Mouse (Mus musculus) gastrocnemius, postnatal 10 days (tissue): Measurements from ENCODE around the gene Trip6. TPM values are rescaled to one million over a fixed set of nuclear protein-coding genes. Genes with fewer than 3 reads are reported as not detected.

Experiments used
- DNase-seq: peaks from one replicate; pipeline ENCODE4 v3.0.0; 2021; ENCODE audit warnings: mixed read lengths
- total RNA-seq, 2 experiments: library from RNA; stranded (reverse); gene quantifications; 2 replicates each; pipeline ENCODE4 v1.2.3; 2021

The Trip6 gene
- total RNA-seq, 2 experiments from 2014 or later: 13.1 to 17.3 TPM

- DNase-seq: peak; percentile 42
Observed at GRCm38 (mm10) chr5:137338663-137339289, 24.6 kb upstream of the Trip6 start.

GRCm38 (mm10) chr5:137338256-137338655, 24.1 kb upstream of the Trip6 start:
- DNase-seq: peak; percentile 87

DNA sequence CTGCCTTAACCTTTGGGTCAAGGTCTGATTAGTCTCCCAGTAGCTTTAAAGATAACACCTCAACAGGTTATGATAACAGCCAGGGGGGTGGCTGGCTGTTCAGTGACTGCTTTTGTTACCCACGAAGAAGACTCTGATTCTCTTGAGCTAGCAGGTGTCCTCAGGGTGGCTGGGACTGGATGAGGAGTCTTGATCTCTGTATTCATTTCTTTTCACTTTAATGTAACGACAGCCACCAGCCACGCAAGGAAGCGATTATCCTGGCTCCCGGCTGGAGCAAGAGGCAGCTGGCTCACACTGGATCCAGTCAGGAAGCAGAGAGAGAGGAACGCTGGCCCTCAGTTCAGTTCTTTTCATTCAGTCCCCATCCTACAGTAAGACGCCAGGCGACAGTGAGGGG, 23.0 kb upstream of the Trip6 start:
- DNase-seq: no peak

DNA sequence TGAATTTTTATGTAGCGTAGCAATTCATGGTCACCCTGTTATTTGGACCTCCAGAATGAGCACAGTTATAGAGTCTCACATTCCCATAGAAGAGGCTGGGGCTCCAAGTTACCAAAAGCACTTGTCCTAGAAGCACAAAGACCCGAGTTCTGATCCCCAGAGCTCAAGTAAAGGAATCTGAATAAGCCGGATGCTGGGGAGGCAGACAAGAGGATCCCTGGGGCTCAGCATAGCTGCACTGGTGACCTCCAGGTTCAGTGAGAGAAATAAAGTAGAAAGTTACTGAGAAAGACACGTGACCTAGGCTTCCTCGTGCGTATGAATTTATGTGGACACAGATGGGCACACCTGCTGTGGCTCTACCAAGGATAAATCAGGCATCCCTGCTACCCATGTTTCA, 20.9 kb upstream of the Trip6 start:
- DNase-seq: no peak

DNA sequence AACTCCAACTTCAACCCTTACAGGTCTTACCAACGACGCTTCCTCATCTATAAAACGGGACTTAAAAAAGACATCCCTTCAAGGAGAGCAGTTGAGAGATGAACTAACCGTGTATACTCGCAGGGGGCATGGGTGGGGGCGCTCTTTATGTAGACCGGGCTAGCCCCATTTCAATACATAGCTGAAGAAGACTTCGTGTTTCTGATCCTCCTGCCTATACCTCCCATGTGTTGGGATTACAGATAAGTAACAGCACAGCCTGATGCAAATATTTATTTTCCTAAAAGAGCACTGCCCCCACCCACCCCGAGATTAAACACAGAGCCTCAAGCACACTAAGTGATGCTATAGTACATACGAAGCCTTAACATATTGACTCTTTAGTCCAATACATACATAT, 20.1 kb upstream of the Trip6 start:
- no peak for DNase-seq

- peak; percentile 95 for DNase-seq
Observed at GRCm38 (mm10) chr5:137333512-137334174, 19.4 kb upstream of the Trip6 start, which contains the start of gene Slc12a9. Slc12a9 (minus strand) TSS chr5:137333597.

- DNase-seq: no peak
Observed at GRCm38 (mm10) chr5:137332857-137333511, 18.8 kb upstream of the Trip6 start.

GRCm38 (mm10) chr5:137330910-137331309, 16.7 kb upstream of the Trip6 start:
- no peak for DNase-seq

GRCm38 (mm10) chr5:137320996-137321395, 6.8 kb upstream of the Trip6 start:
- DNase-seq: no peak

- no peak for DNase-seq
Observed at GRCm38 (mm10) chr5:137318570-137318969, 4.4 kb upstream of the Trip6 start.

- DNase-seq: no peak
Observed at GRCm38 (mm10) chr5:137317361-137317760, 3.2 kb upstream of the Trip6 start.

- DNase-seq: peak; percentile 61
Observed at GRCm38 (mm10) chr5:137315084-137315903, 1.1 kb upstream of the Trip6 start.

DNA sequence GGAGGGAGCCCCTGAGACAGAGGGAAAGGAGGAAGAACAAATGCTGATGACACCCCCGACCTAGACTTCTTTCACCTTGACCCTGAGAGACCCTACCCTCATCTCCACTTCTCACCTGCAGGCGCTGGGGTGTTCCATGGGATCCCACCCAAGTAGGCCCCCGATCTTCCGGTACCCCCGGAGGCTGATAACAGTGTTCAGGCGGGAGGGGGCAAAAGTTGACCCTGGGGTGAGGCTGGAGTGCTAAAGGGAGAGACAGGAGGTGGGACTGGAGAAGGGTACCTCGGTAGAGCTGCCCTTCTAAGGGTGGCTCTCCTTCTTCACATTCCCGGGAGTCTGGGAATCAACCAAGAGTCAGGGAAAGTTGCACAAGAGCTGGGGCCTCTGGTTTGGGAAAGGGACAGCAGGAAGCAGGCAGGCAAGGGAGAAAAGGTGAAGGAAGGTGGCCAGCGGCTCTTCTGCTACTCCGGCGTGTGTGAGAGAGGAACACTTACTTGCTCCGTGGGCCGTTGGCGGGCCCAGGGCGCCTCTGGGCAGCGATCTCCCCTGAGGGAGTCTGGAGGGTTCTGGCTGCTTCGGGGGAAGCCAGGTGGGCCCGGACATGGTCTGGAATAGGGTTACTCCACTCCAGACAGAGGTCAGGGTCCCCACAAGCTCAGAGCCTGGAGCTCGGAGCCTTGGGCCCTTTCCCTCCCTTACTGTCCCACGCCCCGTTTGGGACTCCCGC, 575 bp downstream of the Trip6 start:
- no peak for DNase-seq

- DNase-seq: no peak
Observed at GRCm38 (mm10) chr5:137308356-137308755, 5.8 kb downstream of the Trip6 start.

- DNase-seq: peak; percentile 89
Observed at GRCm38 (mm10) chr5:137307071-137307912, 6.9 kb downstream of the Trip6 start, which contains the start of gene Srrt. Srrt (minus strand) TSS chr5:137307674.

- no peak for DNase-seq
Observed at GRCm38 (mm10) chr5:137306439-137307005, 7.7 kb downstream of the Trip6 start.

DNA sequence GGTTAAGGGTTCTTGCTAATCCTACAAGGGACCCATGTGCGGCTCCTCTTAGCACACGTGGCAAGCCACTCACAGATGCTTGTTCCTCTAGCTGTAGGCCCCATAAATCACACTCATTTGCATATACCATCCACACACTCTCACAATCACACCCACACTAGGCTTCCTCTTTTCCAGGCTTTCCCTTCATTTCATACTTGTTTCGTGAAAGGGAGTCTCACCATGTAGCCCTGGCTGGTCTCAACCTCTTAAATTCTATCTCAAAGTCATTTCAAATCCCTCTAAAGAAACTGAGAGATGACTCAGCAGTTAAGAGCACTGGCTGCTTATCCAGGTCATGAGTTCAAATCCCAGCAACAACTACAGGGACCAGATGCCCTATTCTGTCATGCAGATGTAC, 8.4 kb downstream of the Trip6 start:
- DNase-seq: no peak

DNA sequence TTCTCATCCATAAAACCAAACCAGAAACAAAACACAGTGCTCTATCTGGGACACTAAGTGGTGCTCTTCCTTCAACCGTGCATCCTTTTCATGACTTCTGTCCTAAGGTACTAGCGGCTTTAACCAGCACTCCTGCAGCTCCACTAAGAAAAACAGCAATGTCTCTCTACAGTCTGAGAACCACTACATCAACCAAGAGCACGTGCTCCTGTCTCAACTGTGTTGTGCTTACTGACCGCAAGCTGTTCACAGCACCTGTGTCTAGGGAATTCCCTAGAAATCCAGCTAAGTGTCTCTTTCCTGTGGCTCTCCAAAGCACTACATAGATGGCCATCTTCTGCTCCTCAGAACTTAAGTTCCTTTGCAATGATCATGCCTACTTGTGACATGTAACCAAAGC, 9.4 kb downstream of the Trip6 start:
- no peak for DNase-seq

DNA sequence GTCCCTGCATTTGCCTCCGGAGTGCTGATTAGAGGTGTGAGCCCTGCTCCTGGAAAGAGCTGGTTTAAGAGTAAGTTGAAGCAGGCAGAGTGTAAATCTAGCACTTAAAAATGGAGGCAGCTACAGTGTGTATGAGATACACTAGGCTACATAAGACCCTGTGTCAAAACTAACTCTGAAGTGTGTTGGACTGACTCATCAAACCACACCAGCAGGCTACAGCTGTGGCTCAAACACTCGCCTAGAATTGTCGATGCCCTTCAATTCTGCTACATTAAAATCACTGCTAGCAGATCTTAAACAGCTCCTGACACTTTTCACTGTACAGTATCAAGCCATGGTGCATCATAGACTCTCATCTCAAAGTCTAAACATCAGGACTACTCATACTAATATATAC, 10.0 kb downstream of the Trip6 start:
- DNase-seq: no peak

- DNase-seq: no peak
Observed at GRCm38 (mm10) chr5:137303609-137304008, 10.6 kb downstream of the Trip6 start.

DNA sequence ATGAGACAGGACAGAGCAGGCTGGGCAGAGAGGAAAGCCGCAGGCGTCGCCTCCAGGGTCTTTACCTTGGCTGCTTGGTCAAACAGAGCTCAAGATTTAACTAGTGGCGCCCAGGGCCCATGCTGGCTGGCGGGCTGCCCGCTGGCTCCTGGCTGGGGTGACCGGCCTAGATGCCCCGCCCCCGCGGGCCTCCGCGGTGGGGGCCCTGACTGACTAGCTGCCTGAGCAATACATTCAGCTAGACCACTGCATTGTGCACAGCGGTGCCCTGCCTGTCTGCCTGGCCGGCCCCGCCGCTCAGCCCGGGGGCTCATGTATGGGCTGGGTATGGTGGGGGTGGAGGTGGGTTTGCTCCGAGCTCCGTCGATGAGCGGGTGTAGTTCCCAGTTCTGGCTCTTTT, 13.0 kb downstream of the Trip6 start:
- no peak for DNase-seq
